Mouse (Mus musculus): ENCODE measurements around the gene Col23a1.

GRCm38 (mm10) chr11:51353746-51354145, 64.0 kb downstream of the Col23a1 start:
- TF ChIP-seq POLR2A (IDR thresholded peaks at IDR 0.05; ENCODE audit: insufficient read depth, low read depth, low read length) (no peak), CTCF (IDR thresholded peaks at IDR 0.05) (no peak), EP300 (IDR thresholded peaks at IDR 0.05; ENCODE audit: insufficient read depth, low read depth, low read length) (no peak)

Data from heart, adult 2 months (tissue).